Mouse (Mus musculus): ENCODE measurements around the gene Cd244a.

The Cd244a gene

DNA sequence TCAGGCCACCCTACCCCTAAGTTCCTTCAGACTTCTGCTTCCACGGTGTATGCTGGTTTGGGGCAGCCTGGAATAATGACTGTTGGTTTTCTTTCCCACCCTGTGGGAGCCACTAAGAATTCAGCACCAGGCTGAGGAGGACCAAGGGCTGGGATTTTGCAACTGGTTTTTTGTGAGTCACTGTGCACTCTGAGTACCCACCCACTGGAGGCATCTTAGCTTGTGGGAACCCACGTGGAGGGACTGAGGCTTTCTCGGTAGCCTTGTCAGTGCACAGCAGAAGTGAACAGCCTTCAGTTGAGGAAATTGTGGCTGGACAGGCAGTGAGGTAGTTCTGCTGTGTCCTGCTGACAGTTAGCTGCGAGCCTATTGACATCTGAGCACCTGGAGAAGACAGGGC lies at the start of gene Cd244a:
TSS of gene Cd244a (plus strand) at position 296 of the 400 bp plus-strand sequence.
- no peak for DNase-seq

DNA sequence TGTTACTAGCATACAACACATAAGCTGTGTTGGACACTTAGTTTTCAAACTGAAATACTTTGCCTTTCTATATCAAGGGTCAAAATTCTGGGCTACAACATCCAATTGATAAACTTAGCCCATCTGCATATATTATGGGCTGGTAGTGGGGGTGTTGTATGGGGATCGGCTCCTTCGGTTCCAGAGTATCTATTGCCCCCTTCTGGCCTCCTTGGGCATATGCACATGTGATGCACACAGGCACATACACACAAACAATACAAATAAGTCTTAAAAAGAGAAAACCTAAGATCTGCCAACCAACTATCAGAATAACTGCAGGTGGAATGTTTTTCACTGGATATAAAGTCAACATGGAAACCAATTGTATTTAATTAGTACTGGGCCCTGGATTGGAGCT lies 45.8 kb upstream of the Cd244a start:
- no peak for DNase-seq

DNA sequence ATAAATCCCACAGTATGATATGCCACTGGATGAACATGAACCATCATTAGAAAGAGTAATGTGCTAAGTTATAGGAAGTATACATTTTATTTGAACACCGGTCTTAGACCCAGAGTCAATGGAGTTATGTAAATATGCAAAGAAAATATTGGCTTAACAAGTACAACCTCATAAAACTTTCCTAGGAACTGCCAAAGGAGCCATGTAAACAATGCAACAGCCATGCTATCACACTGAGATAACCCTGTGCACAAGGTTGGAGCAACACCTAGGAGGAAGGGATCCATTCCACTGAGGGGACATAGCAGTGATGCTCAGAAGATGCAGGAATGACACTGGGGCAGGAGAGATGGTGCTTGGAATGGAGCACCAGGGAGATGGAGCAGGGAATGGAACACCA lies 45.2 kb upstream of the Cd244a start:
- DNase-seq: no peak

DNA sequence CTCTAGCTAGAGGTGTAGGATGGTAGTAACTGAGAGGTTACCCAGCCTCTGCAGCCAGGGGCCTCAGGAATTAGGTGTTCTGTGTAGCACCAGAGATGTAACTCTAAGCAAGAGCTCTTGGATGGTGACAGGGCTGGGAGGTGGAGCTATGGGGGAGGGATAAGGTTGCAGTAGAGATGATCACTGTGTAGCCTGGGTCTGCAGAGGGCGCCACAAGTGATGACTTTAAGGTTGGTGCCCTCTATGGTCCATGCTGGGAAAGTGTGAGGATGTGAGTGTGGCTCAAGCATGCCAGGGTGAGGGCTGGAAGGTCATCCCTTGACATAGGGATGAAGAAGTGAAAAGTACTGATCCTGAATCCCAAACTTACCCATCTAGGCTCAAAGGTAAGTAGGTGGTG lies 44.0 kb upstream of the Cd244a start:
- no peak for DNase-seq

DNA sequence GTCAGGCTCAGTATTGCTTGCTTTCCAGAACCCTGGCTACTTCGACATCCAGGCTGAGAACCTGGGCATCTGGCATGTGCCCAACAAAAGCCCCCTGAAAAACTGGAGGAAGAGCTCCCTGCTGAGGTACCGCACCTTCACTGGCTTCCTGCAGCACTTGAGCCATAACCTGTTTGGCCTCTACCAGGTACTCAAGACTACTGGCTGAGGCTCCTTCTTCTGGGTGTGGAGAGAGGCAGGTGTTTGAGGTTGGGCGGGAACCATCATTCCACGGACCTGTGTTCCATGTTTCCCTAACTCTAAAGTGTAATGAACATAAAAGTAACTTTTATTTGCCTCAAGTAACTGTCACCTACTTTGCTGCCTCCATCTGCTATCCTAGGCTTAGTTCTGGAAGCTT lies 43.4 kb upstream of the Cd244a start:
- DNase-seq: no peak

DNA sequence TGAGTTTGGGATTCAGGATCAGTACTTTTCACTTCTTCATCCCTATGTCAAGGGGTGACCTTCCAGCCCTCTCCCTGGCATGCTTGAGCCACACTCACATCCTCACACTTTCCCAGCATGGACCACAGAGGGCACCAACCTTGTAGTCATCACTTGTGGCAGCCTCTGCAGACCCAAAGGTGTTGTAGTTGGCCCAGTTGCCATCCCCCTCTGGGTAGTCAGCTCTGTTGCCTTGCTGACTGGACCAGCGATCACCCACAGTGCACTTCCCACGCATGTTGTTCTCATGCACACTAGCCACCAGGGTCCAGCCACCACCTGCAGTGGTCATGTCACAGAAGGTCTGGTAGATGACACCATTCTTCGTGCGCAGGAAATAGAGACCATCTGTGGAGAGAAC lies 27.6 kb upstream of the Cd244a start:
- no peak for DNase-seq

DNA sequence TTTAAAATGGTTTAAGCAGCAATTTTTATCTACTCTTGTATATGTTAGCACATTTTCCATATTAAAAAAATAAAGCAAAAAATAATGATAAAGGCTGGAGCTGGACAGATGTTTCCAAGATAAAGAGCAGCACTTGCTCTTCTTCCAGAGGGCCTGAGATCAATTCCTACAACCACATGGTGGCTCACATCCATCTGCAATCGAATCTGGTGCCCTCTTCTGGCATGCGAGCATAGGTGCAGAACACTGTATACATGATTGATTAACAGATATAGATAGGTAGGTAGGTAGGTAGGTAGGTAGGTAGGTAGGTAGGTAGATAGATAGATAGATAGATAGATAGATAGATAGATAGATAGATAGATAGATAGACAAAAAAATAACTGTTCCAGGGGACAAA lies 26.2 kb upstream of the Cd244a start:
- no peak for DNase-seq

DNA sequence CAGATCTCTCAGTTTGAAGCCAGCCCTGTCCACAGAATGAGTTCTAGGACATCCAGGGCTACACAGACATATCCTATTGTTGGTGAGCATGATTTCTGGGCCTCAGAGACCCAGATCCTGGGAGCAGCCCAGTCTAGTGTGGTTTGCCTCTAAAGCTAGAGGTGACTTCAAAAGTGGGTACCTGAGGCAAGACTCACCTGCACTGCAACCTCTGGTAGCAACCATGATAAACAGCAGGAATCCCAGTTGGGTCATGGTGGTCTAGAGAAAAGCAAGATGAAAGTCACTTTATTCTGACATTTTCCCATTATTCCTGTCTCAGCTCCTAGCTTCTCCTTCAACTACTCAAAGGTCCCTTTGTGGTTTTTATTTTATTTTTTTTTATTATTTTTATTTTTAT lies 24.4 kb upstream of the Cd244a start:
- no peak for DNase-seq

DNA sequence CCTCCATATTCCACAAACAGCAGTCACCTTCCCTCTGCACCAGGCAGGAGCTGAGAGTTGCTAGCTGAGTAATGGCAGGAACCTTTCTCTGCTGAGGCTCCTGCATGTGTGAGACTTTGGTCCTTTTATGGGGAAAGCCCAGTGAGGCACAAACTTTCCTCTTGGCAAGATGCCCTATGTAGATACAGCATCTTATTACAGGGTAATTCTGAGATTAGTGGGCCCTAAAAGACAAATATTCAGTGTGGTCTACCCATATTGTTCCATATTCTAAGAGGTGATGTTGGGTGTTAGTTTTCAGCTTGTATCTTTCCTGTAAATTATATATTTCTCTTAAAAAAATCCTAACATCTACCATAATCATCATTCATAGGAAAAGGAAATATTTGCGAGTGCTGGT lies 23.8 kb upstream of the Cd244a start, which contains the start of gene Itln1:
TSS of gene Itln1 (minus strand) at position 101 of the 400 bp plus-strand sequence.
- DNase-seq: no peak

DNA sequence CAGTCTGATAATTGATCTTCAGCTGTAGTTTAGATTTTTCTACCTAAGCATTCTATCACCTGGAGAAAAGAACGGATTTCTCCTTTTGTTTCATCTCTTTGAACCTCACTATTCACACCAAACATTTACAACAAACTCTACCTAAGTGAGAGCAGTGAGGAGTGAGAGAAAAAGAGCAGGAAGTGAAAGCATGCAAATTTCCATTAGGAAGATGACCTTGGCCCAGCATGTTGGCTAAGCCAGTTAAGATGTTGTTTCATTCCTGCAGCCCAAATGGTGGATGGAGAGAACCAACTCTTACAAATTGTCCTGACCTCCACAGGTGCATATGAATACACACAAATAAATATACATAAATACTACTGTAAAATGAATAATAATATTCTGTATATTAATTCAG lies 18.3 kb upstream of the Cd244a start:
- no peak for DNase-seq

DNA sequence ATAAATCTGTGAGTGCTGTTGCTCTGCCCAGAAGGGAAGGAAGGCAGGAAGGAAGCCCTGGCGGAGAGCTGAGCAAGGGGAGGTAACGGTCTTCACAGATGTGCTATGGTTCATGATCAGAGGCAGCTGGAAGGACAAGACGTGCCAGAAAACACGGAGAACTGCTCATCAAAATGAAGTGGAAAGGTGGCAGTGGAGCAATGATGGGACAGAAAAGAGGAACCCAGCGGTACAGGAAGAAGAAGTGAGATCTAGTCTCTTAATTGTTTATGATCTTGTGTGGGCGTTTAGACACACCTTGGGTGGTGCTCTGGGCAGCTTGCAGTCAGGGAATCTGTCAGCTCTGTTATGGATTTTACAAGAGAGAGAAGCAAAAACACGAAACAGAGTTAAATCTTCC lies 7.7 kb upstream of the Cd244a start:
- no peak for DNase-seq

DNA sequence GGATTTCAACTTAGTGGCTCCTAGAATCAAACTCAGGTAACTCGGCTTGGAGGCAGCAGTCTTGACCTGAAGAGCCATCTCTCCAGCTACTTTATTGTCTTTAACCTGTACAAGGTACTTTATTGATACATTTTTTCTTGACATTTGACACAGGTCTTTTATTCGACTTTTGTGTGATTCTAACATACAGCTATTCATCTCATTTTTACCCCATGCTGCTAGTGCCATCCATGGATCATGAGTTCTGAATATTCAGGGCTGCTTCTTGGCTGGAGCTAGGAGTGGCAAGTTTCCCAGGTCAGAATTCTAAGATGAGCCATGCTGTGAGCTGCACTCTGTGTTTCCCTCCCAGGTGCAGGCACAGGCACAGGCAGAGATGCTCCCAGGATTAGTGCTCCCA lies 6.8 kb upstream of the Cd244a start:
- DNase-seq: no peak

DNA sequence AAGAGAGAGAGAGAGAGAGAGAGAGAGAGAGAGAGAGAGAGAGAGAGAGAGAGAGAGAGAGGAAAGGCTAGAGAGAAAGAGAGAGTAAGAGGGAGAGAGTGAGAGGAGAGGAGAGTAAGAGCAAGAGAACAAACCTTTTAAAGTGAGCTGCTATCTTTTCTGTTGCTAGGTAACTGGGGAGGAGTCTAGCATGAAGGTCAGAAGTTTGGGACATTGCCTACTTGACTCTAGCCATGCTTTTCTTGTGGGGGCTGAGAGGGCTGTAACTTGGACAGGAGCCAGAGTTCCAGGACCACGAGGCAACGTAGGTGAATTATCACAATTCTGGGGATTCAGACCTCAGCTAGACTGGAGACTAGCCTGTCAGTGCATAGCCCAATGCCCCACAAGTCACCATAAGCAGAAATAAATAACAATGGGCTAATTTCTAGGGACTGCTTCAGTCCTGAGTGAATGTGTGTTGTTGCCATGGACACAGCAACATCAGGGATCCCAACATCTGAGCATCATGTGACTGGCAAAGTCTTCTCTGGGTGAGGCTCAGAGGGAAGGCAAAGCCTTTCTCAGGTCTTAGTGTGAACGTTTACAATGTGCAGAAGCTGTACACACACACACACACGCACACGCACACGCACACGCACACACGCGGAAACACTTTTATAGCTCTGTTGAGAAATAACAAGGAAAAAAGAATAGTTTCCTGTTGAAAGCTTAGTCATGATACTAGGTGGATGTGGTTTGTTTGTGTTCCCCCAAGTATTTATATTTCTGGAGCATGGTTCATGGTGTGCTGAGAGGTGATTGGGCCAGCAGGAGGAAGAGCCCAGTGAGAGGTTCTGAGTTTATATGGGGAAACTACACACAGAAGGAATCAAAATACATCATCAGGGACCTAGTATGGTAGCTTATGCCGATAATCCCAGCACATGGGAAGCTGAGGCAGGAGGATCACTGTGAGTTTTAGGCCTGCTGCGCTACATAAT lies 5.3 kb upstream of the Cd244a start:
- DNase-seq: no peak

DNA sequence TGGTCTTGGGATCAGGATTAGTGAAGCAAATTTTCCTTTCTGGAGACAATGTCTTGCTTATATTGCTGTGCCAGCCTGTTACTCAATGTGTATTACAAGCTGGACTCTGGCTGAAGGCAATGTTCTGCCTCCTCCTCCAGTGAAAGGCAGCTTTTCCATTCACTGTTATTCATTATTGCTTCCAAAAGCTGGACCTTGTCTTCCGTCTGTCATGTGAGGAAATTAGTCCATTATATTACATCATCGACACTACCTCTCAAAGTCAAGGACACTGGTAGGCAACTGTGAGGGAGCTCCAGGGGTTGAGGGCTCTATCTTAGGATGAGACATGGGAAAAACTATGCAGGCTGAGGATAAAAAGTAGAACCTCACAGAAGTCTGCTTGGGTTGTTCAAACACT lies 2.6 kb upstream of the Cd244a start:
- no peak for DNase-seq

DNA sequence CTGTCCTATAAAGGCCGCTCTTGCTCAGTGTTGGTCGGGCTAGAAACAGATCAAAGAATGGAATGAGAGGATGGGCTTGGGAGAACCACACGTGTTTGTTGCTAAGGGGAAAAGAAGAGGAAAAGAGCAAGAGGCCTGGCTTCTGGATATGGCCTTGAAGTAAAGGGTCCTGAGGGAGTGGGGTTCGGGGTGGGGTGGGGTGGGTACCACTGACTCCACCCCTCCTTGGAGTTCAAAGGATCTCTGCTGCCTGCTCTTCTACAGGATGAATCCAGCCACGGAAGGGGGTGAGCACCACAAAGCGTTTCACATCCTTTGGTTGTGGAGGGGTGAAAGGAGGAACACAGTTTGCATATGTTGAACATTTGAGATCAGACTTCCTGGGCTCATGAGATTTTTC lies 586 bp upstream of the Cd244a start:
- no peak for DNase-seq

DNA sequence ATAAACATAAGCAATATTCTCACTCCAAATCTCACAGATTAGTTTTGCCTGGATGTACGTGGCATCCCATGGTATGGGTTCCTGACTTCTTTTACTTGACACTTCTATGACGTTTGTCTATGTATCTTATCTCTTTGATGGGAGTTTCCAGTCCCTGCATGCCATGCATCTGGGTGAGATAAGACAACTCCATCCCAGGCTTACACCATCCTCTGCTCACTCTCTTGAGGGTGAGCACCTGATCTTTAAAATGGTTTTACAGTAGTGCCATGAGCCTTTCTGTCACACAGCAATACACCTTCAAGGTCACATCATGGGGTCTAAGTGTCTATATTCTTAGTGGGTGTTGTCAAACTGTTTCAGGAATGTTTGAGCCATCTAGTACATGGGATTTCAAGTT lies 1.3 kb downstream of the Cd244a start:
- DNase-seq: no peak

DNA sequence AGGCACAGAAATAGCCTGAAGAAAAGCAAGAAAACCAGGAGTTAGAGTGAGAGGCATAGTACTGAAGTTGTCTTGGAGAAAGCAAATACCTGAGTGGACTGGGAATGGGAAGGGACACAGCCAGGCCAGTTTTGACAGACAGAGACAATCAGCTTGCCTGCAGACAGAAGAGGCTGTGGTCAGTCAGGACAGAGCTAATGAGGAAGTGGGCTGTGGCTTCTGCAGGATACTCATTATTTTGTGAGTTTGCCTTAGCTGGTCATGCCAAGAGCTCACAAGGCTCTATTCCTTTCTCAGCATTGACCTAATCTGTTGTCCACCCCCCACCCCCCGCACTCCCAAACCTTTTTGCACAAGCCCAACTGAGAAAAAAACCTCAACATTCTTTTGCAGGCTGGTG lies 2.2 kb downstream of the Cd244a start:
- no peak for DNase-seq

DNA sequence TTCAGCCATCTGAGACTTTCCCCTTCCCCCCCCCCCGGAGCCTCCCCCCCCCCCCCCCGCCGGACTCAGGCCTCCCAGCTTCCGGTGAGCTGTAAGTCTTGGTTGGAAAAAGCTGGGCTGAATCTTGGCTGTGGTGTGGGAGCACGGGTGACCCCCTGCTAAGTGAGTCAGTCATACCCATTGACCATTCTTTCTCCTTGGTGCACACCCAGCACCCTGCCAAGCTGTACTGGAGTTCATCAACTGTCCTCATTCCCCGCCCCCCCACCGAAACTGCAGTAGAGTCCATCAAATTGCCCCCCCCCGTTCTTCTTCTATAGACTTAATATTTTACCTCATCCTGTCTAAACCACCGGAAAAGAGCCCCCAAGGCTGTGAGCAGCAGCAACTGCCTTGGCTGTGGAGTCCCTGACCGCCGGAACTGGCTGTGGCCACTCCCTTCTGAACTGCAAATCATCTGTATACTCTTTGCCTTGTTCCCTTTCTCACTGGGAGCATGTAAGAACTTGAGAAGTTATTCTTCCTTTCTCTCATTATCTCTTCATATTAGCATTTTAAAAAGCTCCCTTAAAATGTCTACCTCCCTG lies 2.7 kb downstream of the Cd244a start:
- DNase-seq: no peak

DNA sequence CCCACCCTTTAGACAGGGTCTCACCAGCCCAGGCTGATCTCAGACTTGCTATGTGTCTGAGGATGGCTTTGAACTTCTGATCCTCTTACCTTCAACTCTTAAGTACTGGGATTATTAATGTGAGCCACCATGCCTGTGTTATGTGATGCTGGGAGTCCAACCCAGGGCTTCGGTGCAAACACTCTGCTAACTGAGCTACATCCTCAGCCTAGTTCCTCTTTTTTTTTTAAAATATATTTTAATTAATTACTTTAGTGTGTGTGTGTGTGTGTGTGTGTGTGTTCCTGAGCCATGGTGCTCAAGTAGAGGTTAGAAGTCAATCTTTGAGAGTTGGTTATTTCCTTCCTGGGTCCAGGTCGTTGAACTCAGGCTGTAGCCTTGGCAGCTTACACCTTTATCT lies 4.0 kb downstream of the Cd244a start:
- DNase-seq: no peak

DNA sequence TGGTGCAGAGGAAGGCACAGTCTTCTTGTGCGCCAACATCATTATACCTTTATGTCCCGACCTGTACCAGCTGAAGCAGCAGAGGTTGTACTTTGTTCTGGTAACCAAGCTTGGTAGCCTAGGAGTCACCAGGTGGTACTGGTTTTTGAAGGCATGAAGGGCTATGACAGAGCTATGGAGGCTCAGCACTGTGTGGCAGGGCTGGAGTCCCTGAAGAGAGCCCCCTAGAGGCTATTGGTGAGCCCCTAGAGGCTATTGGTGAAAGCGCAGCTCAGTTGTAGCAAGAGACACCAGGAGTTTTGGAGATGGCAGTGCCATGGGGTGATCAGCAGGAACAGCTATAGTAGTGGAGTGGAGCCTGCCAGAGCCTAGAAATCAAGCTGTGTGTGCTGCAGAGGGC lies 5.3 kb downstream of the Cd244a start:
- DNase-seq: no peak

DNA sequence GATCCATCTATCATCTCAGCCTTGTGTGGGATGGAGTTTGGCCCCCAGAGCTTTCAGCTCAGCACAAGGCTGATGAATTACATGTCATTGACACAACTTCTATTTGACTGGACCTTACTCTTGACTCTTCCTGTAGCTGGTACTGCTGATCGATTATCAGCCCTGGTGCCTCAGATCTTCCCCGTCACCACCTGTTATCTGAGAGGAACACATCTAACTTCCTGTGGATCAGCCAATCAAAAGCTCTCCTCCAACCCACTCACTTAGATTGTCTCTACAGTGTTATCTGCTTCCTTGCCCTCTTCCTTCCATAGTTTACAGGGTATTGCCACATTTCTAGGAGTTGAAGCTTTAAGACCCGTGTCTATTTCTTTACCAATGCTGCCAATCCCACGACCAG lies 6.9 kb downstream of the Cd244a start:
- no peak for DNase-seq

DNA sequence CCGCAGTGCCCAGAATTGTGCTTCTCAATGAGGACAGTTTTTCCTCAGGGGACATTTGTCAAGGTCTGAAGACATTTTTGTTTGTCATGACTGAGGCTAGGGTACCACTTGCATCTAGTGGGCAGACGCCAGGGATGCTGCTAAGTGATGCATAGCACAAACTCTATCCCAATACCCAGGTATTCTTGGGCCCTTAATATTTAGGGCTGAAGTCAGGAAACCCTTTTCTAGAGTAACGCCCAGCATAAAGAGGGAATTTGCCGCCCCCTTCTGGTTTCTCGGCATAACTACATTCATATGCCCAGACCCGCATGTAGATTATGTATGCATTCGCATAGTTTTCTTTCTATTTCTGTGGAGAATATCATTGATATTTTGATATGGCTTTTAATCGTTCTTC lies 7.8 kb downstream of the Cd244a start:
- peak; percentile 6 for DNase-seq

DNA sequence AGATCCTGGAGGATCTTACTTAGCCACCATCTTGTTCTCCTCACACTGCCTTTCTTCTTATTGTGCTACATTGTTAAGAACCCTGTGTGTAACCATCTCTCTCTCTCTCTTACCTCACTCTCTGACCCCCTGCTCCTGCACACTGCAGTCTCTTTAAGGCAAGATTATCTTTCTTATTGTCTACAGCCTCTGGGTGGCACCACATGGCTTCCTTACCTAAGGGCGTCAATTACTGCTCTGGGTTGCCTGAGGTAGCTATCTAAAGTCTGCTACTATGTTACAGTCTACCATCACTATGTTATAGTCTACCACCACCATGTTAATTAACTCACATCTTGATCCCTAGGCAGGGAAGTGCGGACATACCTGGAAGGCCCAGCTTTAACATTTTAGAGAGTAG lies 9.4 kb downstream of the Cd244a start:
- no peak for DNase-seq

DNA sequence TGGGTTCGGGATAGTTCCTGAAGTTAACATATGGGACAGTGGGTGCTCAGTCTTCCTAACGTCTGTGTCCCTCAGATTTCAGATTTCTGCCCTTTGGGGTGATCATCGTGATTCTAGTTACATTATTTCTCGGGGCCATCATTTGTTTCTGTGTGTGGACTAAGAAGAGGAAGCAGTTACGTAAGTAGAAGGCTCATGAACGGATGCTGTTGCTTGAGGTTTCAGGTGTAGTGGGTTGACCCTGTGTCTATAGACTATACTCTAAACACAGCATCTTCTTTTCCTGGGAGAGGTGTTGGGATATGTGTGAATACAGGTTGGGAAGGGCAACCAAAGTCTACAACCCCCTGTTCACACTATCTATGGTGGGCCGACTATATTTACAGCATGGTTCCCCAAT lies 18.2 kb downstream of the Cd244a start:
- no peak for DNase-seq

DNA sequence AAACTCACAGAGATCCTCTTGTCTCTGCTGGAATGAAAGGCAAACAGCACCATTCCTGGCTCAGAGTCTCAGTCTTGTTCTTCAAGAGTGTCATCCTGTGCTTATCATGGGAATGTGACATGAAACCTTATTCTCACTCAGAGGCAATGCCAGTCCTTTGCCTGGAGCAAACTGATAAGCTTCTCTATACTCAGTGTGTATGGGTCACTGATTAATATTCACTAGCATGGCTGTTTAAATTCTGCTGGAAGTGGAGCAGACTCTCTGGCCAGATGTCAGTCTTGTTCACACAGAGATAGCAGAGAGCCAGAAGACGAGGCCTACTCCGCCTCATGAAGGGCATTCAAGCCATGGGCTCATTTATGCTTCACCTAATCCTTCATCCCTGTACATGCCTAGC lies 25.6 kb downstream of the Cd244a start:
- no peak for DNase-seq

Data from cerebellum, adult 11 months (tissue).